Mouse (Mus musculus) heart, embryonic 14.5 days (tissue): ENCODE measurements around the gene Vps52. TPM values are rescaled to one million over a fixed set of nuclear protein-coding genes. Genes with fewer than 3 reads are reported as not detected.

Experiments used
- ATAC-seq: fragments of 200-750 bp; cut with Nextera tagmentation; 2 replicates; pipeline ENCODE4 v1.8.0; 2017; ENCODE audit warnings: low read depth, moderate TSS enrichment; ENCODE audit not compliant: insufficient number of reproducible peaks, insufficient read depth, low FRiP score
- H3K27ac ChIP-seq, 2 experiments: fragments of 200-500 bp in 1 of 2; fragments of 300-500 bp in 1 of 2; sonication (generic) in 1 of 2; replicated peaks in 1 of 2; 2 replicates each; pipeline ENCODE4 v1.5.1; 2012 to 2014; ENCODE audit warnings: low read depth in 2 of 2, low read length in 2 of 2, control low read depth in 1 of 2, mild to moderate bottlenecking in 1 of 2, mixed read lengths in 1 of 2; ENCODE audit not compliant: control insufficient read depth in 1 of 2, insufficient read depth in 1 of 2
- H3K27me3 ChIP-seq: fragments of 300-500 bp; sonication (generic); 2 replicates; pipeline ENCODE4 v1.6.1; 2014; ENCODE audit warnings: mild to moderate bottlenecking, low read length, control low read depth; ENCODE audit not compliant: control insufficient read depth, insufficient read depth
- H3K36me3 ChIP-seq: fragments of 300-500 bp; sonication (generic); 2 replicates; pipeline ENCODE4 v1.6.1; 2014; ENCODE audit warnings: mild to moderate bottlenecking, control low read depth, low read length, mixed read lengths; ENCODE audit not compliant: control insufficient read depth, insufficient read depth
- H3K4me1 ChIP-seq, 2 experiments: fragments of 200-500 bp in 1 of 2; fragments of 300-500 bp in 1 of 2; sonication (generic) in 1 of 2; 2 replicates each; pipeline ENCODE4 v1.6.1; 2012 to 2014; ENCODE audit warnings: low read length in 2 of 2, control low read depth in 1 of 2, mixed read lengths in 1 of 2; ENCODE audit not compliant: control insufficient read depth in 2 of 2, insufficient read depth in 2 of 2
- H3K4me2 ChIP-seq: fragments of 300-500 bp; sonication (generic); 2 replicates; pipeline ENCODE4 v1.6.1; 2014; ENCODE audit warnings: mild to moderate bottlenecking, low read length
- H3K4me3 ChIP-seq, 2 experiments: fragments of 200-500 bp in 1 of 2; fragments of 300-500 bp in 1 of 2; sonication (generic) in 1 of 2; 2 replicates each; pipeline ENCODE4 v1.5.1; 2012 to 2014; ENCODE audit warnings: low read length in 2 of 2, mild to moderate bottlenecking in 2 of 2, control low read depth in 1 of 2, low read depth in 1 of 2, moderate library complexity in 1 of 2; ENCODE audit not compliant: control insufficient read depth in 1 of 2, insufficient read depth in 1 of 2
- H3K9ac ChIP-seq: fragments of 300-500 bp; sonication (generic); 2 replicates; pipeline ENCODE4 v1.6.1; 2014; ENCODE audit warnings: mild to moderate bottlenecking, low read length
- H3K9me3 ChIP-seq: fragments of 300-500 bp; sonication (generic); 2 replicates; pipeline ENCODE4 v1.6.1; 2016; ENCODE audit warnings: low read length, control low read depth; ENCODE audit not compliant: control insufficient read depth
- WGBS: fragments of 180-500 bp; shearing (Covaris S2); extraction: QIAGEN DNeasy Blood & Tissue Kit; methylation state at CpG from one replicate; pipeline ENCODE4 v1.1.7; 2014; 5-methylcytosine and 5-hydroxymethylcytosine counted together
- polyA plus RNA-seq: library from polyadenylated mRNA; unstranded; fragments of >200 nt; fragmentation: Nextera tagmentation; extraction: Ambion mirVana; gene quantifications from 2 replicates; pipeline ENCODE4 v1.2.1, GENCODE M21; 2014

The Vps52 gene
- polyA plus RNA-seq, 1 experiment from 2014 or later = 27.6 TPM

GRCm38 (mm10) chr17:33940981-33941380 is 14.6 kb upstream of the Vps52 start:
- H3K4me1 ChIP-seq = peaks cover 8 to 19% of the 10 kb centered on the region in 2 experiments
- no peak for ATAC-seq
- H3K27me3 ChIP-seq = no peaks in the 10 kb centered on the region
- peaks cover 55% of the 10 kb centered on the region for H3K36me3 ChIP-seq
- 3% methylated on average over 26 of the region's 26 CpGs for WGBS
- peak overlapping the region; percentile 86 for H3K9ac ChIP-seq
- peak overlapping the region; percentile 68 to 78 for H3K4me3 ChIP-seq
- no peak overlapping the region for H3K27ac ChIP-seq
- no peaks in the 10 kb centered on the region for H3K9me3 ChIP-seq
- peak overlapping the region; percentile 93 for H3K4me2 ChIP-seq

GRCm38 (mm10) chr17:33941381-33941780 is 14.2 kb upstream of the Vps52 start:
- Histone ChIP-seq H3K9me3 (no peaks in the 10 kb centered on the region), H3K27me3 (no peaks in the 10 kb centered on the region), H3K4me1 (peaks cover 8 to 19% of the 10 kb centered on the region in 2 experiments), H3K27ac (no peak overlapping the region), H3K4me2 (peak overlapping the region; percentile 93), H3K9ac (peak overlapping the region; percentile 86), H3K4me3 (peak overlapping the region; percentile 68 to 78), H3K36me3 (peaks cover 58% of the 10 kb centered on the region)
- 56% methylated on average over 19 of the region's 19 CpGs for WGBS
- no peak for ATAC-seq

- WGBS = 92% methylated on average over 15 of the region's 15 CpGs
- H3K27me3 ChIP-seq = no peaks in the 10 kb centered on the region
- H3K9me3 ChIP-seq = no peaks in the 10 kb centered on the region
- no peak for ATAC-seq
- H3K36me3 ChIP-seq = peaks cover 53% of the 10 kb centered on the region
- H3K4me2 ChIP-seq = no peak overlapping the region
- no peak overlapping the region for H3K4me3 ChIP-seq
- H3K27ac ChIP-seq = no peak overlapping the region
- H3K9ac ChIP-seq = no peak overlapping the region
- peaks cover 8 to 19% of the 10 kb centered on the region in 2 experiments for H3K4me1 ChIP-seq
These were observed 12.2 kb upstream of the Vps52 start for GRCm38 (mm10) chr17:33943454-33943853.

GRCm38 (mm10) chr17:33947430-33948089 is 8.1 kb upstream of the Vps52 start:
- Histone ChIP-seq H3K27me3 (no peaks in the 10 kb centered on the region), H3K27ac (no peak overlapping the region), H3K4me1 (peaks cover 16 to 23% of the 10 kb centered on the region in 2 experiments), H3K9ac (no peak overlapping the region), H3K4me2 (no peak overlapping the region), H3K4me3 (no peak overlapping the region), H3K9me3 (no peaks in the 10 kb centered on the region), H3K36me3 (peaks cover 72% of the 10 kb centered on the region)
- WGBS = 86% methylated on average over 10 of the region's 10 CpGs
- ATAC-seq = no peak

GRCm38 (mm10) chr17:33948090-33948904 is 7.3 kb upstream of the Vps52 start:
- H3K36me3 ChIP-seq = peaks cover 73% of the 10 kb centered on the region
- WGBS = 83% methylated on average over 21 of the region's 22 CpGs

GRCm38 (mm10) chr17:33948905-33949537 is 6.6 kb upstream of the Vps52 start:
- Histone ChIP-seq H3K9me3 (no peaks in the 10 kb centered on the region), H3K27me3 (no peaks in the 10 kb centered on the region), H3K27ac (no peak overlapping the region), H3K9ac (no peak overlapping the region), H3K4me1 (peaks cover 16 to 37% of the 10 kb centered on the region in 2 experiments), H3K4me3 (no peak overlapping the region), H3K4me2 (no peak overlapping the region), H3K36me3 (peaks cover 73% of the 10 kb centered on the region)
- no peak for ATAC-seq
- 88% methylated on average over 19 of the region's 19 CpGs for WGBS

More at GRCm38 (mm10) chr17:33948090-33948904, 7.3 kb upstream of the Vps52 start:
- H3K4me3 ChIP-seq = no peak overlapping the region
- no peak for ATAC-seq
- no peak overlapping the region for H3K27ac ChIP-seq
- no peak overlapping the region for H3K9ac ChIP-seq
- no peaks in the 10 kb centered on the region for H3K9me3 ChIP-seq
- peaks cover 16 to 30% of the 10 kb centered on the region in 2 experiments for H3K4me1 ChIP-seq
- no peaks in the 10 kb centered on the region for H3K27me3 ChIP-seq
- no peak overlapping the region for H3K4me2 ChIP-seq

- H3K36me3 ChIP-seq = peaks cover 66% of the 10 kb centered on the region
- peak overlapping the region; percentile 85 to 87; a peak in 2 of 4 replicates for H3K27ac ChIP-seq
- H3K4me1 ChIP-seq = peaks cover 21 to 44% of the 10 kb centered on the region in 2 experiments
- WGBS = 67% methylated on average over 10 of the region's 10 CpGs
- H3K4me3 ChIP-seq = peak overlapping the region; percentile 56 to 68
- ATAC-seq = no peak
- no peaks in the 10 kb centered on the region for H3K27me3 ChIP-seq
- H3K9me3 ChIP-seq = no peaks in the 10 kb centered on the region
- H3K9ac ChIP-seq = peak overlapping the region; percentile 78
- H3K4me2 ChIP-seq = peak overlapping the region; percentile 97
These were observed 5.4 kb upstream of the Vps52 start for GRCm38 (mm10) chr17:33950131-33950625.
